13 mouse cellular contexts compared by ENCODE assay signal in genomic region chr13:99501393-99501792, GRCm38 (mm10). TPM values are rescaled to one million over a fixed set of nuclear protein-coding genes. Genes with fewer than 3 reads are reported as not detected.
DNase-seq lines count a peak whose midpoint lies in the region; ATAC-seq and TF ChIP-seq lines count a peak whose summit lies in the region.
"Had no signal": no experiment of that assay in that cellular context is flagged by ENCODE, and none has a peak within 500 bp of the region (broad histone marks: within the 10 kb centered on the region; RNA-seq: fewer than 3 reads in every experiment).

No protein-coding gene starts in this region.

- 44% methylated on average over 7 of the region's 7 CpGs for WGBS in lung, postnatal 0 days
- 30% methylated on average over 7 of the region's 7 CpGs for WGBS in forebrain, embryonic 11.5 days
- WGBS in hindbrain, embryonic 15.5 days, result 20% methylated on average over 7 of the region's 7 CpGs

- TF ChIP-seq CTCF in lung, postnatal 0 days (IDR thresholded peaks at IDR 0.05), result no peak

- TF ChIP-seq EP300 in lung, postnatal 0 days (IDR thresholded peaks at IDR 0.05), result no peak

- peaks cover 82% of the 10 kb centered on the region for H3K79me2 ChIP-seq in myocyte (ENCODE audit: control insufficient read depth, insufficient read depth)

- 0 out of 2 replicates have a peak, but pooled peaks cover 3% of the 10 kb centered on the region for H3K4me1 ChIP-seq in lung, postnatal 0 days (ENCODE audit: insufficient read depth, low read depth, low read length)
- peaks cover 30% of the 10 kb centered on the region for H3K4me1 ChIP-seq in forebrain, embryonic 11.5 days (replicated peaks; ENCODE audit: control insufficient read depth, insufficient read depth, low read length)
- H3K4me1 ChIP-seq in hindbrain, embryonic 15.5 days (replicated peaks), result peaks cover 82% of the 10 kb centered on the region

- intact Hi-C loops in left cerebral cortex, postnatal 14 days (cut with DNase I), result no loop called here

- no peak overlapping the region for H3K9ac ChIP-seq in lung, postnatal 0 days (replicated peaks; ENCODE audit: low read depth)
- H3K9ac ChIP-seq in forebrain, embryonic 11.5 days (ENCODE audit: low read length), result peak overlapping the region; percentile 37
- H3K9ac ChIP-seq in hindbrain, embryonic 15.5 days, result 0 out of 2 replicates have a peak overlapping the region, but pooled peaks have one; percentile 2
- H3K9ac ChIP-seq: lung, embryonic 14.5 days had no signal

- H3K9me3 ChIP-seq in lung, postnatal 0 days (ENCODE audit: low read length), result no peaks in the 10 kb centered on the region
- no peaks in the 10 kb centered on the region for H3K9me3 ChIP-seq in forebrain, embryonic 11.5 days (ENCODE audit: control insufficient read depth, low read length)
- H3K9me3 ChIP-seq in hindbrain, embryonic 15.5 days, result no peaks in the 10 kb centered on the region

- no peaks in the 10 kb centered on the region for H3K27me3 ChIP-seq in lung, postnatal 0 days (replicated peaks; ENCODE audit: insufficient read depth, low read length)
- no peaks in the 10 kb centered on the region for H3K27me3 ChIP-seq in forebrain, embryonic 11.5 days (ENCODE audit: control insufficient read depth, insufficient read depth, low read length)
- H3K27me3 ChIP-seq in hindbrain, embryonic 15.5 days, result no peaks in the 10 kb centered on the region
- no peaks in the 10 kb centered on the region for H3K27me3 ChIP-seq in myocyte (ENCODE audit: control insufficient read depth, insufficient read depth, insufficient read length)

- TF ChIP-seq POLR2A in myocyte (IDR thresholded peaks at IDR 0.05; ENCODE audit: insufficient read length, low read depth), result no peak

- no peak overlapping the region for H3K4me3 ChIP-seq in lung, postnatal 0 days (ENCODE audit: low read depth, low read length)
- H3K4me3 ChIP-seq in forebrain, embryonic 11.5 days (ENCODE audit: low read depth, low read length), result no peak overlapping the region
- no peak overlapping the region for H3K4me3 ChIP-seq in hindbrain, embryonic 15.5 days
- no peak overlapping the region for H3K4me3 ChIP-seq in myocyte

- H3K36me3 ChIP-seq in lung, postnatal 0 days (ENCODE audit: insufficient read depth, low read length), result no peaks in the 10 kb centered on the region
- H3K36me3 ChIP-seq in forebrain, embryonic 11.5 days (ENCODE audit: control insufficient read depth, insufficient read depth, low read length), result peaks cover 3% of the 10 kb centered on the region; the same call in 1 of the 2 replicates
- H3K36me3 ChIP-seq in hindbrain, embryonic 15.5 days, result peaks cover 26% of the 10 kb centered on the region
- H3K36me3 ChIP-seq in myocyte (ENCODE audit: control insufficient read depth, insufficient read depth), result peaks cover 36% of the 10 kb centered on the region

- no peak overlapping the region for H3ac ChIP-seq in myocyte (ENCODE audit: control insufficient read depth, insufficient read length)

- H3K27ac ChIP-seq in lung, postnatal 0 days (ENCODE audit: low read length), result no peak overlapping the region
- H3K27ac ChIP-seq in forebrain, embryonic 11.5 days (ENCODE audit: low read depth, low read length), result peak overlapping the region; percentile 90
- no peak overlapping the region for H3K27ac ChIP-seq in hindbrain, embryonic 15.5 days (replicated peaks)

- DNase-seq in lung, postnatal 0 days (ENCODE audit: low spot score), result no peak
- no peak for DNase-seq in lung, postnatal 4 days
- peak; percentile 78 for DNase-seq in forebrain, embryonic 11.5 days (ENCODE audit: low spot score)
- no peak for DNase-seq in cerebellum, adult 9-11 months
- no peak for DNase-seq in layer of hippocampus, postnatal 36 days
- DNase-seq in left cerebral cortex, postnatal 14 days (ENCODE audit: low spot score in 2 of 2), result no peak
- DNase-seq: adrenal gland, adult 8-10 months; kidney, postnatal 36 days; spleen, adult 18-20 months had no signal

- ATAC-seq in lung, postnatal 0 days, result peak; percentile 19; the same call in 1 of the 2 replicates
- ATAC-seq in forebrain, embryonic 11.5 days (replicated peaks; ENCODE audit: low FRiP score), result peak; percentile 58
- ATAC-seq in hindbrain, embryonic 15.5 days (ENCODE audit: low FRiP score, low read depth), result no peak

- H3K4me2 ChIP-seq in lung, postnatal 0 days (replicated peaks; ENCODE audit: low read depth, low read length), result no peak overlapping the region
- peak overlapping the region; percentile 18; the same call in 1 of the 2 replicates for H3K4me2 ChIP-seq in forebrain, embryonic 11.5 days (ENCODE audit: low read depth, low read length, severe bottlenecking)
- peak overlapping the region; percentile 31 for H3K4me2 ChIP-seq in hindbrain, embryonic 15.5 days
- H3K4me2 ChIP-seq in myocyte (ENCODE audit: low read depth), result peak overlapping the region; percentile 76
- H3K4me2 ChIP-seq: lung, embryonic 14.5 days had no signal

TF ChIP-seq in myocyte, 11 proteins besides CTCF, POLR2A, EP300 and RAD21:
- no peak for TF ChIP-seq MAX (IDR thresholded peaks at IDR 0.05; ENCODE audit: low read depth)
- TF ChIP-seq MYOG (IDR thresholded peaks at IDR 0.05; ENCODE audit: control insufficient read depth in 1 of 3, insufficient read depth in 1 of 3, insufficient read length in 2 of 3, low read depth in 2 of 3), result no peak
- TF ChIP-seq POLR2AphosphoS2 (IDR thresholded peaks at IDR 0.05; ENCODE audit: insufficient read length, low read depth), result no peak
- TF ChIP-seq TCF12 (IDR thresholded peaks at IDR 0.05; ENCODE audit: insufficient read depth, poor library complexity, severe bottlenecking), result no peak
- no peak for TF ChIP-seq MYOD1 (IDR thresholded peaks at IDR 0.05; ENCODE audit: control insufficient read depth in 1 of 3, insufficient read length in 2 of 3, low read depth in 2 of 3)
- TF ChIP-seq E2F4 (IDR thresholded peaks at IDR 0.05; ENCODE audit: insufficient read depth), result no peak
- no peak for TF ChIP-seq USF1 (IDR thresholded peaks at IDR 0.05; ENCODE audit: low read depth)
- TF ChIP-seq TCF3 (IDR thresholded peaks at IDR 0.05; ENCODE audit: insufficient read length, low read depth), result no peak
- no peak for TF ChIP-seq SRF (IDR thresholded peaks at IDR 0.05; ENCODE audit: control insufficient read depth, insufficient read length, low read depth)

RNA-seq across cellular contexts. Expression of gene Map1b, which starts 14.9 kb away (rescaled TPM):
- polyA plus RNA-seq in lung, postnatal 0 days (2015; fragmentation: Nextera tagmentation; extraction: Ambion mirVana), result 31.2 and 39.1 TPM in 2 replicates
- 823 and 854 TPM in 2 replicates for polyA plus RNA-seq in forebrain, embryonic 11.5 days (2014; fragmentation: Nextera tagmentation; extraction: Ambion mirVana)
- 2,014 and 2,064 TPM in 2 replicates for polyA plus RNA-seq in hindbrain, embryonic 15.5 days (2015; fragmentation: Nextera tagmentation; extraction: Ambion mirVana)
- 40.6 TPM for polyA plus RNA-seq in myocyte (2012; fragmentation: generic; extraction: Trizol)
- total RNA-seq in layer of hippocampus, postnatal 36 days (2021), result 100 to 1,000 TPM; 679 to 727 TPM
- 100 to 1,000 TPM; 679 to 694 TPM for total RNA-seq in left cerebral cortex, postnatal 14 days (2021)
- total RNA-seq: common myeloid progenitor, adult 5-6 weeks had no signal

Comparison
In these comparisons a context has a peak if more than half of its experiments do, and no peak if none do; other contexts are left out.
1. RNA of gene Map1b, which starts 14.9 kb away (polyA plus RNA-seq): 2,014 to 2,064 TPM in hindbrain, embryonic 15.5 days and 823 to 854 TPM in forebrain, embryonic 11.5 days; 40.6 TPM in myocyte (single experiment) and 31.2 to 39.1 TPM in lung, postnatal 0 days; every median in the first group is over 10 times any median in the second.